Mouse (Mus musculus): ENCODE measurements around the gene Scrg1.
"Not testable (repeated sequence)": the region's sequence is repeated elsewhere in the genome, so short reads cannot be mapped to it uniquely, and the experiment has no call there.

The Scrg1 gene

DNA sequence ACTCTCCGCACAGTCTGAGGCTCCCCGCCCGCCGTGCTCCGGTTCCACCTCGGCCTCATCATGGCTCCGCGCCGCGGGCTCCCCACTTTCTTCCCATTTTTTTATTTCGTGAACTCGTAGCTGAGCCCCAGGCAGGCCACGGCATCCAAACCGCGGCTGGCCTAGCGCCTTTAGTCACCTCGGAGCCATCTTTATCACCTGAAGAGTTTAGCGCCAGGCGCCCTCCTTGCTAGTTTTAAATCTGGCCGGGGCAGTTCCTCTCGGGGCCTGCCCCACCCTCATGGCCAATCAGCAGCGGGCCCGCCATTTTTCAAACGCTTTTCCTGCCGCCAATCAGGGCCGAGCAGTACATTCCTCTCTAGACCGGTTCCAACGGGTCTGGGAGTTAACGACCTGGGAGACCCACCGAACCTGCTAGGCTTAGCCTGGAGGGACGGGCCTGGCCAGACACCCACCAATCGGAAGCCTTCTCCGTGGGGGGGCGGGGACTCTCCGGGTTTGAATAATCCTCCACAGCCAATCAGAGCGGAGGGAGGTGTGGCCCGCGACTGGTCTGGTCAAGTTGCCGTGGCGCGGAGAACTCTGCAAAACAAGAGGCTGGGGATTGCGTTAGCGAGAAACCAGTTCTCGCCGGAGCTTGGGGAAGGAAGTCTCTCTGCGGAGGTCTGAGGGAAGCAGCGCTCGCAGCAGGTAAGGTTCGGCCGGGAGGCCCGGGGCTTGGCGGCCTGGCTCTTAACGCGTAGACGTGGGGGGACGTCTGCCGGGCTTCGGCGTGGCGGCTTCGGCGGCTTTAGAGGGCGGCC, 55.8 kb downstream of the Scrg1 start, which contains the start of gene Hmgb2:
TSS of gene Hmgb2 (plus strand) at position 592 of the 803 bp plus-strand sequence.
- DNase-seq: peak; percentile 100

DNA sequence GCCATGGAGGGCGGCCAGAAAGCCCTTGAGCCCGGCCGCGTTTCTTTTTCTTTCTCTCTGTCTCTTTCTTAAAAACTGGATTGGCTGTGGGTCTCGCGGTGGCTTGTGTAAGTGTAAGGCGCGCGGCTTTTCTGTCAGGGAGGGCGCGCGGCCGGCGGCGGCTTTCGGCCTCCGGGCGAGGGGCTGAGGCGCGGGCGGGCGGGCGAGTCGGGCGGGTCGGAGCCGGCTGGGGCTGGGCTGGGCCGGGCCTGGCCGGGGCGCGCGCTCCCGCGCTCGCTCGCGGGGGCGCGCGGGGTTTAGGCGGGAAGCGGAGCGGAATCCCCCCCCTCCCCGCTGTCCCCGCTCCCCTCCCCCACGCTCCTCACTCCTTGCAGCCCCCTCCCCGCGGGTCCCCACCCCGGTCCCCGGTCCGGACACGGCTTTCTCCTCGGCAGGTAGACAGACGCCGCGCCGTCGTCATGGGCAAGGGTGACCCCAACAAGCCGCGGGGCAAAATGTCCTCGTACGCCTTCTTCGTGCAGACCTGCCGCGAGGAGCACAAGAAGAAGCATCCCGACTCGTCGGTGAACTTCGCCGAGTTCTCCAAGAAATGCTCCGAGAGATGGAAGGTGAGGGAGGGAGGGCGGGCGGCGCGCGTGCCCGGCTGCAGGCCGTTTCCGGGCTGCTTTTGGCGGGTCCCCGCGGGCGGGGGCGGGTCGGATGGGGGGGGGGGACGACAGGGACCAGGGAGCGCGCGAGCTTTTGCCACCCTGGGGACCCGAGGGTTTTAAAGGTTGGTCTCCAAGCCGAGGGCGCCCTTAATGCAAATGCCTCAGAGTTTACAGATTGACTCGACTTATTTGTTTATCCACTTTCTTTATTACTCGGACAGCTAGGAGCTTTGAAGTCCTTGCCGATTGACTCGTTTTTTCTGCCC, 56.7 kb downstream of the Scrg1 start:
- DNase-seq: peak; percentile 28

DNA sequence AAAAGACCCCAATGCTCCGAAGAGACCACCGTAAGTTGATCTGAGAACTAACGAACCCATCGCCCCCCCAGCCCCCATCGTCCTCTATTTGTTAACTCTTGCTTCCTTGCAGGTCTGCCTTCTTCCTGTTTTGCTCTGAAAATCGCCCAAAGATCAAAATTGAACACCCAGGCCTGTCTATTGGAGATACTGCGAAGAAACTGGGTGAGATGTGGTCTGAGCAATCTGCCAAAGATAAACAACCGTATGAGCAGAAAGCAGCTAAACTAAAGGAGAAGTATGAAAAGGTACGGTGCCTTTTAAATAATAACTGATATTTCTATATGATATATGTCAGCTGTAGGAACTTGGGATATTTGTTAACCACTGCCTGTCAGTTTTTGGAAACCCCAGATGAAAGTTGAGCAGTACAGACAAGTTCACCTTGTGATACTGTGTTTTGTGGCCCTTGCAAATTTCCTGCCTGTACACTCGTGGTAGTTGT, 57.5 kb downstream of the Scrg1 start:
- not testable (repeated sequence) for DNase-seq

DNA sequence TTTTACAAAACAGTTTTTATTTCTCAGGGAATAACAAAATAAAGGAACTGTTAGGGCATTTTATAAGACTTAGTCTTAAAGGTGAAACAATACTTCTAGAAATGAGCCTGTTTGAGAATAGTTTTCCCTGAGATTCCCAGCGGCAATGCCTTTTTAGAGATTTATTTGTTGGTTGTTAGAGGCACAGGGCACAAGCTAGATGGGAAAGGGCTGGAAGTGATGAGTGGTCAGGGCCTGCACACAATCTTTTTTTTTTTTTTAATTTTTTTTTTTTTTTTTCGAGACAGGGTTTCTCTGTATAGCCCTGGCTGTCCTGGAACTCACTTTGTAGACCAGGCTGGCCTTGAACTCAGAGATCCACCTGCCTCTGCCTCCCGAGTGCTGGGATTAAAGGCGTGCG, 61.0 kb downstream of the Scrg1 start:
- DNase-seq: not testable (repeated sequence)

DNA sequence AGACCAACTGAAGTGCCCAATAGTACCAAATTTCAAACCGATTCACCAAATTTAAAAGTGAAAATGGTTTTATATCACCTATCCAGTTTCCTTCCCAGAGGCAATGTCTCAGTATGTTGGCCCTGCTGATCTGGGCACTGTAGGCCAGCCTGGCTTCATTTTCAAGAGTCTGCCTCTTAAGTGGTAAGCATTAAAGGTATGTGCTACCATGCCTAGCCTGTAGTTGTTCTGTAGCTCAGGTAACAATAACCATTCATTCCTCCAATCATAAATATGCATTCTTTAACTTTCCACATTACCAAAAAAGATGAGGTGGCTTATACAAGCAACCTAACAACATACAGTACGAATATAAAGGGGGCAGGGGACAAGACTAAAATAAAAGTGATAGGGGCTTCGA, 62.0 kb downstream of the Scrg1 start:
- no peak for DNase-seq

DNA sequence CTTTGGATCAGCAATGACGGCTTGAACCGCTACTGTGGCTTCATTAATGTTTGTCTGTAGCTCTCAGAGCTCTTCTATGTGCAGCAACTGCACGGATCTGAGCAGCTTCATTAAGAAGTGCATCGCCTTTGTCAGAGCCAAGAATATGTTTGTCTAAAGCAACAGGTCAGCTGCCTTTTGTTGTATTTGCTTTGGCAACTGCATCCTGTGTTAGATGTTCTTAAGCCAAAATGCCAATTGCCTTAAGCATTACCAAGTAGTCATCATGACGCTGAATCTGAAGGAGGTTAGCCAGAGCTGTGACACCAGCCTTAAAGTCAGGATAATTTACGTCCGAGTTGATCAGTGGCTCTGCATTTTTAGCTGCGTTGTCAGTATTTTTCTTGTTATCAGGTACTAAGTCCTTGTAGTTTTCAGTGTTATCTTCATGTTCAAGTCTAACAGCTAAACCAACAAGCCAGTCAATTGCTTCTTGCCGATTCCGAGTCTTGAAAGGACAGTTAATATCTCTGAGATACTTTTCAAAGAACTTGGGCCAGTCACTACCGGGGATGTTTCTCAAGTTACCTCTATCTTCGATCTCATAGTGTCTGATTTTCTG, 64.6 kb downstream of the Scrg1 start:
- DNase-seq: no peak
